Mouse (Mus musculus) right cerebral cortex, adult 2 months (tissue): ENCODE data around the gene Thap4.
A peak's percentile ranks its signal among the peaks of the same experiment; 100 is the strongest.
"Not testable (repeated sequence)": the region's sequence is repeated elsewhere in the genome, so short reads cannot be mapped to it uniquely, and the experiment has no call there.

Experiments used
- DNase-seq, 2 experiments: peaks; one replicate each; pipeline ENCODE4 v3.0.0; 2021 to 2022; ENCODE audit warnings: low spot score in 2 of 2

The Thap4 gene

DNA sequence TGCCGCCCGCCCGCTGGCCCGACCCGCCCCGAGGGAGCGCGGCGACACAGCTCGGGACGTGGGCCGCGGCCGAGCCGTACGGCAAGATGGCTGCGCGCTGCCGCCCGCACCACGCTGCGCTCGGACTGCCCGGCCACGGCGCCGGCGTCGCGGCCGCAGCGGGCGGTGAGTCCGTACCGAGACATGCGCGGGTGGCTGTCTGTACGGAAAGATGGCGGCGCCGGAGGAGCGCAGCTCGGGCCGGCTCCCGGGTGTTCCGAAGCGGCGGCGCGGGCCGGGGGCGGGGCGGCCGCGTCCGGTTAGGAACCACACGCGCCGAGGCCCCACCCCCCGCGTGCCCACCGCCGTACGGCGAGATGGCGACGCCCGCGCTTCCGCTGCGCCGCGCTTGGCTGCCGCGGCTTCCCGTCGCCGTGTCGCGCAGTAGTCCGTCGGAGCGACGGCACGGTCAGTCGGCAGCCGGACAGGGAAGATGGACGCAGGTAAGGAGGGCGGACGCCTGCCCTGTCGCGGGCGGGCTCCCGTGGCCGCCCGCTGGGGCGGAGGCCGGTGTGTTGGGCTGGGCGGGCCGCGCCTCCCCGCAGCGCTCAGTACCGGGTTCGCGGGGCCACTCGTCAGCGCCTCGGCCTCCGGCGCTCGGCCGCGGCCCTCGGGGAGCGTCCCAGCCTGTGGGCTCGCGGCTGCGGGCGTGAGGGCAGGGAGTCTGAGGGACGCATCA lies at the start of gene Thap4:
TSS of gene Thap4 (minus strand) at position 292 of the 718 bp plus-strand sequence.
- peak; percentile 90 to 93 for DNase-seq

DNA sequence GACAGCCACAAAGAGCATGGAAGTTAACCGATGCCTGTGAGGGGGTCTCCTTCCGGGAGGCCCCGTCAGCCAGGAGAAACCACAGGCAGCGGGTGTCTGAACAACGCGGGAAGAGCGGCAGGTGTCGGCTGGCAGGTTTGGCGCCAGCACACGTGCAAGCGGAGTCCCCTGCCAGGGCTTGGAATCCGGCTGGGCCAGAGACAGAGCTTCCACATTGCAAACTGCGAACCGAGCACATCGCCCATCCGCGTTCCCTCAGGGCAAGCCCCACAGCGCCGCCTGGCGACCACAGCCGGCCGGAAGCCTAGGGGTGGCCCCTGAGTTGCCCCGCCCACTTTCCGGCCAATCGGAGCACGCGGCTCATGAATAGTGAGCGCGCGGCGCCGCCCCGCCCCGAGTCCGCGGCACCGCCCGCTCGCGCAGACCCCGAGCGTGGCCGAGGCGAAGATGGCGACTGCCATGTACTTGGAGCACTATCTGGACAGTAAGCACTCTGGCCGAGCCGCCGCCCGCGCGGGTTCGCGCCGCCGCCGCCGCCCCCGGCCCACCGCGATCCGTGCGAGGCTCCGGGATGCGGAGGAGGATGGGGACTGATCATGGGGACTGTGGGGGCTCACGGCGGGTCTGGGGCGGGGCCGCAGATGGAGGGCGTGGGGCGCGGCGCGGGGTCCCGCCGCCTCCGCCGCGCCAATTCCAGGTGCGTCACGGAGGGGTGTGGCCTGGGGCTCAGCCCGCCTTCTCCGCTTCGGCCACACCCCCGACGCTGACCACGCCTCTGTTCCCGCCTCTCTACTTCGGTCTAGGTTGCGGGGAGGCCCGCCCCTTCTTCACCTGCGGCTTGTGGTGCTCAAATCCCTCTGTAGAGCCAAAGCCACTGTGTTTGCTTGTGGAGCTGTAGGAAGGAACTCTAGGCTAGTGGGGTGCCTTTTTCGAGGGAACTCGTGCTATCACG lies 49.2 kb upstream of the Thap4 start, which contains the start of gene Ing5:
TSS of gene Ing5 (plus strand) at position 410 of the 952 bp plus-strand sequence.
- peak; percentile 100 for DNase-seq

DNA sequence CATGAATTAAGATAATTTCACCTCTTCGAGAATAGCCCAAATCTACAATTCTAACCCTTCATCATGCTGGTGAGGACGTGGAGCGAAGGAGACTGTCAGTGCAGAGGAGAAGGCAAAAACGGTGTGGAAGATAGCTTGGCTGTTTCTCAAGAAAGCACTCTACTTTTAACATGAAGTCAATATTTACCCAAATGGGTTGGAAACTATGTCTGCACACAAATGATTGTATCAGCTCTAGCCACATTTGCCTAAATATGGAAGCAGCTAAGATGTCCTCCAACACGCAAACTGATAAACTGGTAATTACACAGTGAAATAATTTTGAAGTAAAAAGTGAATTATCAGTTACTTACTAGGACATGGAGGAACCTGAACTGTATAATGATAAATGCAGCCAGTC lies 48.1 kb upstream of the Thap4 start:
- no peak for DNase-seq

DNA sequence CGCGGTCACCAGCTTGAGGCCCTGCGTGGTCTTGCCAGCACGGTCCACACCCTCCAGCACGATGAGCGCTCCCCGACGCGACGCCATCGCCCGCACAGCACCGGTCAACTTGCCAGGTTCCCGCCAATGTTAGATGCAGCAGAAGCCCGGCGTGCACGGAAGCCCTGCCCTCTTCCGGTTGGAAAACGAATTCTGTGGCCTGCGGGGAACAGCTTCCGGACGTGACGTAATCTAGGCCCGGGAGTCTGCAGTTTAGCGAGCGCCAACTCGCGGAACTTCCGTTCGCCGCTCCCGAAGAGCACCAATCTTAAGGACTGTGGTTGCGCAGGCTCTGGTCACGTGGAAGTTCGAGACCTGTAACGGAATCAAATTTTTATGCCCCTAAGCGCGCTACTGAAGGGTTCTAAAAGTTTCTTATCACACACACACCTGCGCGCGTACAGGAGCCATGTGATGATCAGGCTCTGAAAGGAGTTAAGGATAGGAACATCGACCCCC lies 47.1 kb upstream of the Thap4 start, which contains the start of gene Dtymk:
TSS of gene Dtymk (minus strand) at position 194 of the 498 bp plus-strand sequence.
- peak; percentile 92 to 93 for DNase-seq

DNA sequence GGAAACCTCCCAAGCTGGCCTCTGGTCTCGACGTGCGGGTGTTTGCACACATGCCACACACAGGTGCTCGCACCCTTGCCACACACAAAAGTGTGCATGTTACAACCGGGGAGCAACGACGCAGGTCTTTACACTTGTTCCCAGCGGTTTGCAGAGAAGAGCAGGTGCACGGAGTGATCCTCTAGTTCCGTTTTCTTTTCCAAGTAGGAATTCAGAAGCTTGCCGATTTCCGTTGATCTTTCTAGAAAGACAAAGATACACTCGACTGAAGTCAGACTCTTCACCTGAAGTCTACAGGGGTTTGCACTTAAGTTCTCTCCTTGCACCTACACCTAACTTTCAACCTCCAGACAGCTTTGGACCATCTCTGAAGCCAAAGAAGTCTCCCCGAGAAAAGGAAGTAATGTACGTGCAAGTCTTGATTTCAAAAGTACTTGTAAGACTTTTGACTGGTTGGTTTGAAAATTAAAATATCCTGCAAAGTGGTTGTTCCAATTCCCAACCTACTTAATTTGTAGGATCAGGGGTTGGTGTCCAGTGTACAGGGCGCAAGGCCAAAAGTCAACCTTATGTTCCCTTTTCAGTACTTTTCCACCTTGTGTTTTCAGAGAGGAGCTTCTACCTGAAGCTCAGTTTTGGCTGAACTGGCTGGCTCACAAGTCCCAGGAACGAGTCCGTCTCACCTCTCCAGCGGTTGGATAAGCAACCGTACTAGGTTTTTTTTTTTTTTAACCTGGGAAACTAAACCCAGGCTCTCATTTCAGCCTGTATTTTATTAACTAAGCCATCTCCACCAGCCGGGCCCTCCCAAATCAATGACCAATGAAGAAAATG lies 46.2 kb upstream of the Thap4 start:
- no peak for DNase-seq

DNA sequence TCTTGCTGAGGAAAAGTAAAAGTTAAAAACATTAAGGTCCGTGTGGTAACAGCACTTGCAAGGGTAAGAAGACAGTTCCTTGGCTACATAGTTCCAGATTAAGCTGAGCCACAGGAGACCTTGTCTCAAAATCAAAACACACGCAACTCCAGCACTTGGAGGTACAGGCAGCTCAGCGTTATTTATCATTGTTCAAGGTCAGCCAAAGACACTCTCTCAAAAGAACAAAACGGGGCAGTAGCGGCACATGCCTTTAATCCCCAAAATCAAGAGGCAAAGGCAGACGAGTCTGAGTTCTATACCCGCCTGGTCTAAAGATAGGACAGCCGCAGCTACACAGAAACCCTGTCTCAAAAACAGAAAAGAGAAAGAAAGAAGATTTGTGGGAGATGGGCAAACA lies 41.2 kb upstream of the Thap4 start:
- DNase-seq, result no peak

DNA sequence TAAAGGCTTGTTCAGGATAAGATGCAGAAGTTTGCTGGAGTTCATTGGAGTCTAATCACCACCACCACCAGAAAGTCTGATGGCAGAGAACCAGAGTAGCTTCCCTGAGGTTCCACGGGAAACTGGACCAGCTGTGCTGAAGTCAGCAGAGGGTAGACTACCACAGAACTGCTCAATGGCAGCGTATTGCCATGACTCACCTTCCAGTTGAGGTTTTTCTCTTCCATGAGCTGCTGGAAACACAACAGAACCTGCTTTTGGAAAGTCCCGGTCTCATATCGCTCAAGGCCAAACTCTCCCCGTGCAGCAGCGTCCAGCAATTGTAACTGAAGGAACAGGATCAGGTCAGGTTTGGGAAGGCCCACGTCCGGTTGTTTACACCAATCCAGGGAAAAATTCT lies 39.9 kb upstream of the Thap4 start:
- DNase-seq, result no peak

DNA sequence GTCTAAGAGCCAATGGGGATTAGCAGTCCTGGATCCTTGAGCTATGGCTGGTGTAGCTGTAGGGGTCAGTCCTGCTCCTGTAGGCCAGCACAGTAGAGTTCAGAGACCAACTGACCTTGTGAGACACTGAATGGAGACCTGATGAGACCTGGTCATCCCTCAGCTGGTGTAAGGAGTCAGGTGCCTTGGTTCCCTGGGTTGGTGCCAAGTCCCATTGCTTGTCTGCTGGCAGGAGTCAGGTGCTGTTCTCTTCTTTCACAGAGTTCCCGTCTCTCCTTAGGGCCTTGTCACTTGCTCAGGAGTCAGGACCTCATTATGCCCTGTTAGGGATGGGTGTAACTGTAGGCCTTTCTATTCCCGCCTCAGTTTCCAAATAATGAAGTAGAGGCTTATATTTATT lies 32.2 kb upstream of the Thap4 start:
- DNase-seq, result no peak

DNA sequence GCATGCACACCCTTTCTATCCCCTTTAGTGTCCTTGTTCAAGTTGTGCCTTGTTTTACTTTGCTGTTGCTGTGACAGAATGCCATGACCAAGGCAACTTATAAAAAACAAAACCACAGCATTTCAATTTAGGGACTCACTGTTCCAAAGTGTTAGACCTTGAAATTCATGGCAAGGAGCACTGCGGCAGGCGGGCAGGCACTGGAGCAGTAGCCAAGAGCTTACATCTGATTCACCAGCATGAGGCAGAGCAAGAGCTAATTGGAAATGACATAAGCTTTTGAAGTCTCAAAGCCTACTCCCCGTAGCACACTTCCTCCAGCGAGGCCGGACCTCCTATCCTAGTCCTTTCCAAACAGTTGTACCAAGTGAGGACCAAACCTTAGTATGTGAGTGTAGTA lies 22.0 kb upstream of the Thap4 start:
- DNase-seq, result no peak

DNA sequence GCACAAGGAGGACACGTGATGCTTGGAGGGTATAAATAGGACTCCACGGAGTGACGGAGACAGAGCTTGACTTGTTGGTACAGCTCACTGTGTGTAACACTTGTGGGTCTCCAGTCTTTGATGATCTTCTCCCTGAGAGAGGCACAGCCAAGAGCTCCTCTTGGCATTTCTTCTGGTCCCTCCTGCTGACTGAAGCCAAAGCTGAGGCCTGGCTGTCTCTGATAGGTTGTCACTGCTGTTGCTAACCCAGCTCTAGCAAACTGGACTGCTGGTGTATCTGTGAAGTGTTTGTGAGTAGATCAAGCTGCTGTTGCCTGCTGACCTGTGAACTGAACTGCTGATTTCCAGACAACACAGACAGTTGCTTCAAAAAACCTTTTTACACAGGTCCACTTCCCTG lies 15.2 kb upstream of the Thap4 start:
- no peak for DNase-seq

DNA sequence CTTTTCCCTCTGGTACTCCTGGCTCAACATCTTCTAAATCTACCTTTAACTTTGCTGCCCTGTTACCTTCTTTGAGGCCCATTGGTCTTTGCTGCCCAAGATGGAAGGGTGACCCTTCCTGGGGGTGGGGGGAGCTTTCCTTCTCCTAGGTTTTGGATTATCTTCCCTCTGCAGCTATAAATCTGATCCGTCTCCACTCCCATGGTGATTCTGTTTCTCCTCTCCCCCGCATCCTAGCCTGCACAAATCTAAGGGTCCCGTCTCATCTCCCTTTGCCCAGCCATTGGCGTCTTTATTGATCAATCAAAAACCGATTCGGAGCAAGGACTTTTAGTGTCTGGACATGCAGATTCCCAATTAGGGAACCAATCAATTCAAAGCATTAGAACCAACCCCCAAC lies 12.9 kb upstream of the Thap4 start:
- no peak for DNase-seq

DNA sequence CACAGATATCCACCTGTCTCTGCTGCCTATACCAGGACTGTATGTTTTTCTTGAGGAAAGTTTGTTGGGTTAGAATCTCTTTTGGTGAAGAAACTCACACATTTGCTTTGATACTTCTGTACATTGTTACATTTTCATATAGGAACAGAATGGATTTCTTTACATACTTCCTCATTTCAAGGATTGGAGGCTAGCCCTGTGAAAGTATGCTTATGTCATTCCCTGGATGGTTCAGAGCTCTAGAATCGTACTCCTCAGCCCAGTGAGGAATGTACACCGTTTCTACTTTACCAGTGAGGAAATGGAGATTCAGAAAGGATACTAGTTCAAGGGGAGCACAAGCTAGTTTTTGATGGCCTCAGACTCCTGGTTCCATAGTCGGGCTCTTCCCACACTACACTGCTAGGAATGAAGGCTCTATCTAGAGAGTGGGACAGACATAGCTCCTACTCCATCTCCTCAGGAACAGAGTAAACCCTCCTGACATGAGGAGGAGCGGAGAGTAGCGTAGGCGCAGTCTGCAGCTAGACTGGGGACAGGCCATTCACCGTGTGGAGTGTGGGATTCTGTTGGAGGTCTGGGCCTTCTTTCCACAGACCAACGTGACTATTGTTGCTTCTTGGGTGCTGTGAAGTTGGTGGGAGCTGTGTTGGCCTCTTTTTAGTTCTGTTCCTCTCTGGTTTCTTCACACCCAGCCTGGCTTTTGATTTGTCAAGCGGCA lies 10.4 kb upstream of the Thap4 start:
- no peak for DNase-seq

DNA sequence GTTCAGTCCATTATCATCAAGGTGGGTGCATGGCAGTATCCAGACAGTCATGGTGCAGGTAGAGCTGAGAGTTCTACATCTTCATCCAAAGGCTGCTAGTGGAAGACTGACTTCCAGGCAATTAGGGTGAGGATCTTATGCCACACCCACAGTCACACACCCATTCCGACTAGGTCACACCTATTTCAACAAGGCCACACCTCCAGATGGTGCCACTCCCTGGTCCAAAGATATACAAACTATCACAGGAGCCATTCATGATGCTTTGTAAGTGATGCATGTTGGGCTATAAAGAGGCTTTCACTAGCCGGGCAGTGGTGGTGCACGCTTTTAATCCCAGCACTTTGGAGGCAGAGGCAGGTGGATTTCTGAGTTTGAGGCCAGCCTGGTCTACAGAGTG lies 8.9 kb upstream of the Thap4 start:
- DNase-seq, result not testable (repeated sequence)

DNA sequence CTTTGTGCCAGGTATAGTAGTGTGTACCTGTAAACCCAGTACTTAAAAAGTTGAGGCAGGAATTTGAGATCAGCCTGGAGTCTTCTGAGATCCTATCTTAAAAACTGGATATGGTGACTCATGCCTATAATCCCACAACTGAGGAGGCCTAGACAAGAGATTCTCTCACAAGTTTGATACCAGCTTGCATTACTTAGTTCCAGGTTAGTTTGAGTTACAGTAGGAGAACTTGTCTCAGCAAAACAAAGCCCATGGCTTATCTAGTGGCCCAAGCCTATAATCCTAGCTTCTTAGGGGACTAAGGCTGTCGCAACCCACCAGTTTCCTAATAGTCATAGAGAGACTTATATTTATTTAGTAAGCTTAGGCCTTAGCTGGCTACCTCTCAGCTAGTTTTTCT lies 5.4 kb upstream of the Thap4 start:
- DNase-seq, result no peak

DNA sequence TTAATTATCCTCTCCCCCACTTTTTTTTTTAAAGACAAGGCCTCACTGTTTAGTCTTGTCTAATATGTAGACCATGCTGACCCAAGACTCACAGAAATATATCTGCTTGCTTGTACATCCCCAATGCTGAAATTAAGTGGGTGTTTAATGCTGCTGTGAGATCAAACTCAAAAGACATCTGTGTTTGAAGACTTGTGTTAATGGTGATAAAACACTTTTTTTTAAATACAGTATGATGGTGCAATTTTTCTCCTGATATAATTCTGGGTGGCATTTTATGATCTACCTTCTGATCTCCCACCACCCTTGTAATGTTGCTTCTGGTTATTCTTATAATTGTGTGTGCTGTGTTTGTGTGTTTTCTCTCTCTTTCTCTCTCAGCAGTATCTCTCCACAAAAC lies 1.5 kb upstream of the Thap4 start:
- DNase-seq, result no peak

DNA sequence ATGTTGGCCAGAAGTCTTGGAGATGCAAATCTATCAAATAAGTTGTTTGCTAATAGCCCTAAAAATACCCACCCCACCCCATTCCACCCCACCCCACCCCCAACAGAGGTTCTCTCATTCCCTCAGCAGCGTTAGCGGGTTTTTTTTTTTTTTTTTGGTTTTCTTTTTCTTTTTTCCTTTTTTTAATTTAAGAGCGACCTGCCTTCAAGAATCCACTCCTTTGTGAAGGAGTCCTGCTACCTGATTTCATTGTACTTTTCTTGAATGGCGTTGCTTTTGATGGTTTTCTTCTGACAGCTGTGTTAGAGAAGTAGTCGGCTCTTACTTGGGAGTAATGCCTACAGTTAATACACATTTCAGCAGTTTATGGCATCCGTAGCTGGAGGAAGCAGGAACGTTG lies 954 bp upstream of the Thap4 start:
- no peak for DNase-seq

DNA sequence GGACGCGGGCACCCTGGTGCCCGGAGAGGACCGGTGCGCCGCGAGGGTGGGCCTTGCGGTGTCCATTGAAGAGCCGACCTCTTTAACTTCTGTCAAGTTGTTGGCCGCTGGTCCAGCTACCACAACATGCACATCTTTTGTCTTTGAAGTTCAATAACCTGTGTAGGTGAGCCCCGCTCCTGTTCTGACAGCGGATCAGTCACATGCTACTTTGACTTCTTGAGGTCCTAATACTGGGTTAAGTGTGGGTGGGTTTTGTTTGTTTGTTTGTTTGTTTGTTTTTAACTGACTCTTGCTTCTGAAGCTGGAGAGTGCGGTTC lies 587 bp upstream of the Thap4 start:
- DNase-seq, result no peak

DNA sequence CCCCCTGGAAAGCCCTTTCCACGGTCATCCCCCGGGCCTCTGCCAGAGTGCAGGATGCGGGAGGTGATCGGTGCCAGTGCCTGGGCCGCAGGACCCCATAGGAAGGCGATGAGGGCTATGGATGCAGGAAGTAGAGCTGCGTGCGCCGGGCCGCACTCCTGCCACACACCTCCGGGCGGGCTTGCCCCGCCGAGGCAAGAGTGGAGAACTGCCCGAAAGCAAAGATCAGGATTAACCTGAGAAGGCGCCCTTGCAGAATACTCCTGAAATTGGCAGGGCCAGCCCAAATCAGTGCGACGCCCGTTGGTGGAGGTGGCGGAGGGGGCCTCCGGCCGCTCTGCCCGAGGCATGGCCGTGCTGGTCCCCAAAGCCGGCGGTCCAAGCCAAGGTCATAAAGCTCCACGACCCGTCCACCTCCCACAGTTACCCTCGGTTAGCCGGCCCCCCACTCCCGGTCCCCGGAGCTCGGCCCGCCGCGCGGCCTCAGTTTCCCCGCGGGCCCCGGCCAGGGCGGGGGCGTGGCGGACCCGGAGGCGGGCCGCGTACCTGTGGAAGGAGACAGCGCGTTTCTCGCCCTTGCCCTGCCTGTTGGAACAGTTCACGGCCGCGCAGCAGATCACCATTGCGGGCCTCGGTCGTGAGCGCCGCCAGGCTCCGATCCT lies 622 bp downstream of the Thap4 start:
- peak in 1 of 2 experiments; percentile 52 for DNase-seq

DNA sequence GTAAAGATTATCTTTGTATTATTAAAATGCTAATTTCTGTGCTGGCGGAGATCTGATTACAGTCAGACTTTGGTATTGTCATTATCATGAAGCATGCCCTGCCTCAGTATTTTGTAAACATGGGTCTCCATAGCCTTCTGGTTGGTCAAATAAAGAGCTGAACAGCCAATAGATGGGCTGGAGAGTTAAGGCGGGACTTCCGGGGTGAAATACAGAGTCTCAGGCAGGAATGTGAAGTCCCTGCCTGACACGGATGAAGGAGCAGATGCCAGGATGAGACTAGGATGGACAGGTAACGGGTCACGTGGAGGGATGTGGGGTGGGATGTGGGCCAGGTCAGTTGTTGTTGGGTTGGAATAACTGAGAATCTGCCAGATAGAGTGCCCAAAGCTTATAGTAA lies 3.4 kb downstream of the Thap4 start, which contains the start of gene Atg4b:
TSS of gene Atg4b (plus strand) at position 211 of the 400 bp plus-strand sequence.
- DNase-seq, result no peak

DNA sequence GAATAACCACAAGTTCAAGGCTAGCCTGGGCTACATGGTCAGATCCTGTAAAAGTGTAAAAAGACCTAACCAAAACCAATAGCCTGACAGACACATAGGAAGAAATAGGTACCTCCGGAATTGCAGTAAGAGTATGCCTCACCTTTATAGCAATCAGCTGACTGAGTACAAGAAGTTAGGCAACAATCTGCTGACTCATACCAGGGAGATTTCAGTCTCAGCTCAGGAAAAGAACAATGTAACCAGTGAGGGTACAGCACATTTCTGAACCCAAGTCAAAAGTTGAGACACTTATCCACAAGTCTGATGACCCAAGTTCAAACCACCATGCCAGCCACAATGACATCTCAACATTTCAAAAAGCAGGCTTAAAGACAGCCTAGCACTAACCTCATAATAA lies 6.1 kb downstream of the Thap4 start:
- DNase-seq, result no peak

DNA sequence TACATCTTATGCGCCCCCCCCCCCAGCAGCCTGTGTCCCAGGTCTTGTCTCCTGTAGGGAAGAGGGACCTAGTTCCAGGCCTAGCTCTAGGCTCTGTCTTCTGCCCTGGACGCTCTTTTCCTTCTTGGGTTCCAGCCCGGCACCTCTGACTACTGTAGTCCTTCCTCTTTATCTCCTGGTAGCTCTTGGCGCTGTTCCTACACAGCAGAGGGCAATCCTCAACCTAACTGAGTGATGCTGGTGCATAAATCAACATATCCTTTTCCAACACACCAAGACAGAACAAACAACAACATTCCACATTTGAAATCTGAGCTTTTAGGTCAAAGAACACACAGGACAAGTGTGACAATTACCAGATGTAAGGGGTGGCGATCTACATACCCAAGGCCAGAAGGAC lies 8.5 kb downstream of the Thap4 start:
- no peak for DNase-seq
